Mouse (Mus musculus) testis, adult 2 months (tissue): ENCODE results near the gene Trappc3l. TPM values are rescaled to one million over a fixed set of nuclear protein-coding genes. Genes with fewer than 3 reads are reported as not detected.

Source experiments
- H3K27ac ChIP-seq: fragments of 200-500 bp; 2 replicates; pipeline ENCODE4 v1.5.1; 2012; ENCODE audit warnings: low read depth, low read length; ENCODE audit not compliant: control insufficient read depth, insufficient read depth
- H3K27me3 ChIP-seq: fragments of 200-500 bp; 2 replicates; pipeline ENCODE4 v1.6.1; 2012; ENCODE audit warnings: mild to moderate bottlenecking, low read length, moderate library complexity; ENCODE audit not compliant: control insufficient read depth, insufficient read depth
- H3K36me3 ChIP-seq: fragments of 200-500 bp; 2 replicates; pipeline ENCODE4 v1.6.1; 2012; ENCODE audit warnings: mild to moderate bottlenecking, low read length; ENCODE audit not compliant: control insufficient read depth, insufficient read depth
- H3K4me1 ChIP-seq: fragments of 200-500 bp; 2 replicates; pipeline ENCODE4 v1.6.1; 2012; ENCODE audit warnings: low read length; ENCODE audit not compliant: control insufficient read depth, insufficient read depth
- H3K4me3 ChIP-seq: fragments of 200-500 bp; 2 replicates; pipeline ENCODE4 v1.5.1; 2012; ENCODE audit warnings: low read depth, mild to moderate bottlenecking, low read length, moderate library complexity, mixed read lengths; ENCODE audit not compliant: control insufficient read depth
- CTCF ChIP-seq: fragments of 200-500 bp; IDR thresholded peaks from 2 replicates; pipeline ENCODE4 v1.5.1; 2012; ENCODE audit warnings: low read depth, mild to moderate bottlenecking, inconsistent platforms, low read length, moderate library complexity; ENCODE audit not compliant: control insufficient read depth, insufficient read depth, insufficient replicate concordance
- POLR2A ChIP-seq: fragments of 200-500 bp; IDR thresholded peaks from 2 replicates; pipeline ENCODE4 v1.6.1; 2012; ENCODE audit warnings: low read depth, mild to moderate bottlenecking, inconsistent platforms, low read length, moderate library complexity; ENCODE audit not compliant: control insufficient read depth
- polyA plus RNA-seq: library from polyadenylated mRNA; depleted of rRNA; stranded (reverse); fragments of >200 nt; gene quantifications from 2 replicates; pipeline ENCODE4 v1.2.3, GENCODE M21; 2012

Gene Trappc3l
- polyA plus RNA-seq, 1 experiment, result not detected

GRCm38 (mm10) chr10:34095964-34096363 lies 58.6 kb downstream of the Trappc3l start:
- TF ChIP-seq CTCF (no peak), POLR2A (no peak)
- no peak overlapping the region for H3K27ac ChIP-seq
- H3K4me1 ChIP-seq, result peaks cover 3% of the 10 kb centered on the region; the same call in 1 of the 2 replicates
- peak overlapping the region; percentile 17; the same call in 1 of the 2 replicates for H3K4me3 ChIP-seq
- no peaks in the 10 kb centered on the region for H3K27me3 ChIP-seq
- H3K36me3 ChIP-seq, result no peaks in the 10 kb centered on the region

GRCm38 (mm10) chr10:34096418-34096883 lies 59.1 kb downstream of the Trappc3l start, which contains the start of gene Calhm5:
TSS of gene Calhm5 (minus strand) at chr10:34096519.
- no peak within 1 kb of the TSS for H3K27ac ChIP-seq
- TF ChIP-seq CTCF, result no peak
- no peak for TF ChIP-seq POLR2A

GRCm38 (mm10) chr10:34110863-34111465 lies 73.6 kb downstream of the Trappc3l start:
- H3K27me3 ChIP-seq, result no peaks in the 10 kb centered on the region

More at GRCm38 (mm10) chr10:34096418-34096883, 59.1 kb downstream of the Trappc3l start, which contains the start of gene Calhm5:
- Histone ChIP-seq H3K27me3 (no peaks in the 10 kb centered on the region), H3K36me3 (no peaks in the 10 kb centered on the region), H3K4me1 (peaks cover 3% of the 10 kb centered on the region; the same call in 1 of the 2 replicates), H3K4me3 (peak within 1 kb of the TSS; percentile 17; the same call in 1 of the 2 replicates)

GRCm38 (mm10) chr10:34111964-34112738 lies 74.8 kb downstream of the Trappc3l start:
- Histone ChIP-seq H3K27me3 (no peaks in the 10 kb centered on the region), H3K4me3 (no peak overlapping the region), H3K27ac (no peak overlapping the region), H3K4me1 (no peaks in the 10 kb centered on the region; the same call in 1 of the 2 replicates), H3K36me3 (no peaks in the 10 kb centered on the region)
- TF ChIP-seq POLR2A (no peak), CTCF (no peak)

More at GRCm38 (mm10) chr10:34110863-34111465, 73.6 kb downstream of the Trappc3l start:
- no peak overlapping the region for H3K4me3 ChIP-seq
- H3K4me1 ChIP-seq, result no peaks in the 10 kb centered on the region; the same call in 1 of the 2 replicates
- TF ChIP-seq POLR2A (no peak), CTCF (no peak)
- no peaks in the 10 kb centered on the region for H3K36me3 ChIP-seq
- H3K27ac ChIP-seq, result no peak overlapping the region

GRCm38 (mm10) chr10:34117131-34117530 lies 79.7 kb downstream of the Trappc3l start:
- no peaks in the 10 kb centered on the region for H3K36me3 ChIP-seq
- no peaks in the 10 kb centered on the region for H3K27me3 ChIP-seq
- no peak overlapping the region for H3K4me3 ChIP-seq
- TF ChIP-seq CTCF (no peak), POLR2A (no peak)
- no peaks in the 10 kb centered on the region for H3K4me1 ChIP-seq
- no peak overlapping the region for H3K27ac ChIP-seq

- Histone ChIP-seq H3K27ac (no peak overlapping the region), H3K4me3 (no peak overlapping the region), H3K36me3 (no peaks in the 10 kb centered on the region), H3K27me3 (no peaks in the 10 kb centered on the region), H3K4me1 (no peaks in the 10 kb centered on the region)
- TF ChIP-seq CTCF, result no peak
- TF ChIP-seq POLR2A, result no peak
Observed at GRCm38 (mm10) chr10:34117770-34118169, 80.4 kb downstream of the Trappc3l start.

- H3K27me3 ChIP-seq, result no peaks in the 10 kb centered on the region
- H3K36me3 ChIP-seq, result no peaks in the 10 kb centered on the region
- TF ChIP-seq CTCF (no peak), POLR2A (no peak)
- H3K27ac ChIP-seq, result no peak overlapping the region
- no peak overlapping the region for H3K4me3 ChIP-seq
- H3K4me1 ChIP-seq, result no peaks in the 10 kb centered on the region
Observed at GRCm38 (mm10) chr10:34118421-34118820, 81.0 kb downstream of the Trappc3l start.
